Mouse (Mus musculus) stomach, adult 2 months (tissue): ENCODE measurements around the gene Gm26965. TPM values are rescaled to one million over a fixed set of nuclear protein-coding genes. Genes with fewer than 3 reads are reported as not detected.

Experiments
- polyA plus RNA-seq: library from polyadenylated mRNA; depleted of rRNA; stranded (reverse); fragments of >200 nt; gene quantifications from 2 replicates; pipeline ENCODE4 v1.2.3, GENCODE M21; 2012; rRNA removed

Gene Gm26965
- not detected in 2 replicates for polyA plus RNA-seq

DNA sequence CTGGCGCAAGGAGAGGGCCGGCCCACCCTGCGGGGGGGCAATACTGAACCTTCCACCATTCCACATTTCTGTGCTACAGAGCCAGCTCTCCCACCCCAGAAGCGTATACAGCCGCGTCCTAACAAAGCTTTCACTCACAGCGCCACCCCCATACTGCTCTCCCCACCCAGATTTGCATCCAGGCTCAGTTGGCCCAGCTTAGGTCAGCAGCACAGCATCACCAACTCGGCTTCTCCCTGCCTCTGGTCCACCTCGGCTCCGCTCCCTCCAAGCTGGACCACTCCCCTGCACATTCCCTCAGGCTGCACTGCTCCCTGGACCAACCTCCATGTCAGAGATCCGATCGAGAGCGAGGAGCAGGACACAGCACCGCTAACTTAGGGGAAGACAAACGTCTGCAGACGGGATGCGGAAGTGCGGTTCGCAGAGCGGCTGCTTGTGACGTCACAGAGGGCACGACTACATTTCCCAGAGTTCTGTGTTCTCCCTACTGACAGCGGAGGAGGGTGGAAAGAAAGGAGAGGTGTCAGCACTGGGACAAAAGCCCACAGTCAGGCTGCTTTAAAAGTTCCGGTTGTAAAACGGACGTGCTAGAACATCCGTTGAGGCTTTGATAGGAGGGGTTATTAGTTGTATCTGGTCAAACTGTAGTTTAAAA is at the start of gene Gm26965, which contains the start of gene Zfp87:
Gene Gm26965 (minus strand): TSS at position 399 of the 658 bp plus-strand sequence.
Gene Zfp87 (minus strand): TSS at position 425 of the 658 bp plus-strand sequence.

GRCm38 (mm10) chr13:67553730-67554129 is 27.8 kb upstream of the Gm26965 start, which contains the start of gene Zfp748:
Gene Zfp748, minus strand, starts transcription at chr13:67553830.

DNA sequence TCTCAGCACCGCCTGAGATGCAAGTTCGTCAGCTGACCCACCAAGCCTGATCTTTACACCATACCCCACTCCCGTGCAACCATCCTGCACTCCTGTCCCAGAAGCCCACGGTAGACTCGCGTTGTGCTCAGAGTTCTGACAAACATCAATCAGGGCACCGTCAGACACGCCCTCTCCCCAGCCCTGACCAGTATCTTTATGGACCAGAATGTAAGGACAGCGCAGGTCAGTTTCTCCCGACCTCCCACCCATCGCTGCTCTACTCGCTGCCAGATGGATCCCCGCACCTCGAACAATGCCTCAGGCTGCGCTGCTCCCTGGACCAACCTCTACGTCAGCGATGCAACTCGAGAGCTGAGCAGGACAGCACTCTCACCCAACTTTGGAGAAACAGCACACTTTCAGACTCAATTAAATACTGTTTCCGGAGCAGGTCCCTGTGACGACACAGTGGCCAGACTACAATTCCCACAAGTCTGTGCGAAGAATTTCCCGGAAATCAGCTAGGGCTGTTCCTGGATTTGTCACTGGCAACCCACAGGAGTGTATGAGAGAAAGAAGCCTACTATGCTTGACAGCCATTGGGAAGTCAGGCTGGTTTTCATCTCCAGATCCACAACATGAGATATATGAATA is 25.7 kb downstream of the Gm26965 start, which contains the start of gene Zfp58:
Gene Zfp58 (minus strand): TSS at position 472 of the 636 bp plus-strand sequence.

DNA sequence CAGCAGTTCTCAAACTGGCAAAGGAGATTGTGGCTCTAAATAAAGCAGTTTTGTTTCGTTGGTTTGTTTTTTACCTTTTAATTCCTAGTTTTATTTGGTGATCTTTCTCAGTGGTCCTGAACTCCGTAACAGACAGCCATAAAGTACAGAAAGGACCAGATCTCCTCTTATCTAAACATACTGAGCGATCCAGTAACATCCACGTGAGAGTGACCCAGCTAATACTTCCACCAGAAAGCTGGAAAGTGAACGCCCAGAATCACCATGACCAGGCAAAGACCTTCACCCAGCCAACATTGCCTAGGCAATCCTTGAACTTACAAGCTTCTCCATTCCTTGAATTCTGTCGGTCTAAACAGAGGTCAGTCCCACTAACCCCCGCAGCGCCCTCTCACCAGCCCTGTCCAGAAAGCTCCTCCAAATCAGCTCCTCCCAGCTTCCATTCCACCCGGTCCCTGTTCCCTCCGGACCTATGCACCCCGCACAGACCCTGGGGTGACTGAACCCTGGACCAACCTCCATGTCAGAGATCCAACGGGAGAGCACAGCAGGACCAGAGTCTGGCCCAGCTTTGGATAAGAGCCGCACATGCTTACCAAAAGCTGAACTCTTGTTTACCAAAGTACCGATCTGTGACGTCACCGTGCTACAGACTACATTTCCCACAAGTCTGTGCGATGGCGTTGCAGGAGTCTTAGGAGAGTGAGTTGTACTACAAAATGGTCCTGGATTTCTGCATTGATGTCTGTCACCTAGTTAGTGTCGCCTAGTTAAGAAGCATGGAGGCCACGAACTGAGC is 42.1 kb downstream of the Gm26965 start, which contains the start of gene Zfp874b:
Gene Zfp874b (minus strand): TSS at position 634 of the 799 bp plus-strand sequence.

DNA sequence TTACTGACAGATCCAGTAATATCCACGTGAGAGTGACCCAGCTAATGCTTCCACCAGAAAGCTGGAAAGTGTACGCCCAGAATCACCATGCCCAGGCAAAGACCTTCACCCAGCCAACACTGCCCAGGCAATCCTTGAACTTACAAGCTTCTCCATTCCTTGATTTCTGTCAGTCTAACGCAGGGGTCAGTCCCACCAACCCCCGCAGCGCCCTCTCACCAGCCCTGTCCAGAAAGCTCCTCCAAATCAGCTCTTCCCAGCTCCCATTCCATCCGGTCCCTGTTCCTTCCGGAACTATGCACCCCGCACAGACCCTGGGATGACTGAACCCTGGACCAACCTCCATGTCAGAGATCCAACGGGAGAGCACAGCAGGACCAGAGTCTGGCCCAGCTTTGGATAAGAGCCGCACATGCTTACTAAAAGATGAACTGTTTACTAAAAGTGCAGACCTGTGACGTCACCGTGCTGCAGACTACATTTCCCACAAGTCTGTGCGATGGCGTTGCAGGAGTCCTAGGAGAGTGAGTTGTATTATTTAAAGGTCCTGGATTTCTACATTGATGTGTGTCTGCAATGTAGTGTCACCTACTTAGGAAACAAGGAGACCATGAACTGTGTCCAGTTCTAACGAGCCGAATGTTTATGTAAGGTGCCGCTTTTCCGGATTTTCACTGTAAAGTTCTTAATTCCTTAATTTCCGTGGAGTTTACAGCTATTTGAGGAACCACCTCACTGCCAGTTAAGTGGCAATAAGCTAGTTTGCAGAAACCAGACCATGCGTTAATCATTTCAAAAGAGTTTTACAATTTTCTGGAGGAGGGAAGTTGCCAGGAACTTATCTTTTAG is 74.6 kb downstream of the Gm26965 start, which contains the start of gene Zfp874a:
Gene Zfp874a (minus strand): TSS at position 453 of the 849 bp plus-strand sequence.

Other genes with a start within 250 kb of the Gm26965 start
- gene Zfp458, start 247.7 kb downstream of the Gm26965 start, polyA plus RNA-seq = 0.04 and 0.17 TPM in 2 replicates
- 0.13 and 0.19 TPM in 2 replicates for gene Zfp457, start 219.7 kb downstream of the Gm26965 start, polyA plus RNA-seq
- gene Zfp595, start 193.6 kb downstream of the Gm26965 start, polyA plus RNA-seq = 0.09 TPM in 2 replicates
- not detected in 2 replicates for gene Gm28044, start 165.6 kb downstream of the Gm26965 start, polyA plus RNA-seq
- 0.02 and 0.03 TPM in 2 replicates for gene Zfp953, start 165.5 kb downstream of the Gm26965 start, polyA plus RNA-seq
- gene Gm28041, start 150.4 kb downstream of the Gm26965 start, polyA plus RNA-seq = not detected in 2 replicates
- 0.02 TPM in 1 of 2 replicates, not detected in the other for gene Zfp456, start 150.3 kb downstream of the Gm26965 start, polyA plus RNA-seq
- 0.43 and 0.54 TPM in 2 replicates for gene Zfp429, start 126.3 kb downstream of the Gm26965 start, polyA plus RNA-seq
- gene Zfp459, start 104.7 kb downstream of the Gm26965 start, polyA plus RNA-seq = 0.03 and 0.14 TPM in 2 replicates
- 0.08 and 0.09 TPM in 2 replicates for gene Zfp874a, start 74.5 kb downstream of the Gm26965 start, polyA plus RNA-seq
- gene Zfp874b, start 41.9 kb downstream of the Gm26965 start, polyA plus RNA-seq = 0.05 and 0.37 TPM in 2 replicates
- 0.06 and 0.09 TPM in 2 replicates for gene Zfp58, start 25.6 kb downstream of the Gm26965 start, polyA plus RNA-seq
- 3.0 and 3.3 TPM in 2 replicates for gene Zfp87, start within 50 bp of the Gm26965 start, polyA plus RNA-seq
- gene Zfp748, start 27.7 kb upstream of the Gm26965 start, polyA plus RNA-seq = 0.05 and 0.66 TPM in 2 replicates
- gene Zfp729b, start 83.6 kb upstream of the Gm26965 start, polyA plus RNA-seq = 0.01 TPM in 2 replicates
- not detected in 2 replicates for gene Gm49345, start 111.6 kb upstream of the Gm26965 start, polyA plus RNA-seq
- gene Zfp729a, start 111.6 kb upstream of the Gm26965 start, polyA plus RNA-seq = 0.03 and 0.08 TPM in 2 replicates
- 0.65 and 0.85 TPM in 2 replicates for gene Zfp738, start 160.9 kb upstream of the Gm26965 start, polyA plus RNA-seq
- 0.02 TPM in 2 replicates for gene Zfp65, start 203.0 kb upstream of the Gm26965 start, polyA plus RNA-seq
- 0.06 TPM in 1 of 2 replicates, not detected in the other for gene Zfp85, start 229.1 kb upstream of the Gm26965 start, polyA plus RNA-seq